Mouse (Mus musculus): ENCODE data around the gene Bcl10.

Gene Bcl10

DNA sequence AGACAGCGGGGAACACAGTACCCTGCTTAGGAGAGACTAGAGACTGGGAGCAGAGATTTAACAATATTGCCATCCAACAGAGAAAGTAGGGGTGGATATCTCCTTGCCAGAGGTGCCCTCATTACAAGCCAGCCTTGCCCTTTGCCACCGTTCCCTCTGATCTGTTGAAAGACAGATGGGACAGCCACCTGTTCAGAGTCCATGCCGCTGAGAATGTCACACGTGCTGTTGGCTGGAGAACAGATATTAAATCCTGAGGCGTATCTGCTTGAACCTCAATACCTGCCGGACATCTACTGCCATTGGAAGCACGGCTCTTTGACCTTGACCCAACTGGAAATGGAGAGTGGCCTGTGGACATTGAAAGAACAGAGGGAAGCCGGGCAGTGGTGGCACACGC lies 16.0 kb upstream of the Bcl10 start:
- in situ Hi-C loops (cut with MboI; ENCODE audit: unreplicated experiment in 2 of 2) = loop anchor here (5.0 to 25.0 kb wide), 8 partner anchors 322 to 1469 kb away; partner anchors contain the start of gene Sh3glb1 (in 1 of the 2)

DNA sequence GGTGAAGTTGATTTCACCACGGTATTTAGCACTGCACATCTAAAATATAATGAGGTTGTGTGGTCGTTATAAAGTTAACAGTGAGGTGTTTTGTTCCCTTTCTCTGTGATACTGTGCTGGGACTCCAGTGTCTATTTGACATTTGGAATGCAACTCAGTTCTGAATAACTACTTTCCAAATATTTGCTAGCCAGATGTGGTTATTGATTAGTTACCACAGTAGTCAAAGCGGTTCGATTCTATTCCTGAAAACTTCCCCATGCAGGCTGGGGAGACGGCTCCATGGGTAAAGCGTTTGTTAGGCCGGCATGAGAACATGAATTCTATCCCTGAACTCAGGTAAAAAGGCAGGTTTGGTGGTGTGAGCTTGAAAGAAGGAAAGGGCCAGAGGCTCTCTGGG lies 10.1 kb upstream of the Bcl10 start:
- in situ Hi-C loops (cut with MboI; ENCODE audit: unreplicated experiment in 2 of 2) = loop anchor here (25.0 kb wide), 5 partner anchors 1025 to 1475 kb away; partner anchors contain the start of gene Sh3glb1 (in 1 of the 2)

DNA sequence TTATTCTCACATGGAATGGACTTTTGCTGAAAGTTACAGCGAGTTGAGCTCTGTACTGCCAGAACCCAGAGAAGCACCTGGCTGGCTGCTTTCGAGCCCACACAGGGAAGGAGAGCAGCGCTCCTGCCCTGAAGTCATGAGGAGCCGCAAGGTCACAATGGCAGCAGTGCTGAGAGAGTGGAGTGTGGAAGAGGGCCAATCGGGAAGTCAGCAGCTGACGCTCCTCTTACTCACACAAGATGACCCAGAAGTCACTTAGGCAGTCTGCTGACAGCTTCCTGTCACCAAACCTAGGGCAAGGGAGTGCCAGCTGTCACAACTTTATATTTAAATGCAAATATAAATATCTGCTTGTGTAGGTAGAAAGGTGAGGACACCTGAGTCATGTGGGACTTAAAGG lies 9.3 kb upstream of the Bcl10 start:
- in situ Hi-C loops (cut with MboI; ENCODE audit: unreplicated experiment in 2 of 2) = loop anchor here (25.0 kb wide), 5 partner anchors 1024 to 1476 kb away; partner anchors contain the start of gene Sh3glb1 (in 1 of the 2)

DNA sequence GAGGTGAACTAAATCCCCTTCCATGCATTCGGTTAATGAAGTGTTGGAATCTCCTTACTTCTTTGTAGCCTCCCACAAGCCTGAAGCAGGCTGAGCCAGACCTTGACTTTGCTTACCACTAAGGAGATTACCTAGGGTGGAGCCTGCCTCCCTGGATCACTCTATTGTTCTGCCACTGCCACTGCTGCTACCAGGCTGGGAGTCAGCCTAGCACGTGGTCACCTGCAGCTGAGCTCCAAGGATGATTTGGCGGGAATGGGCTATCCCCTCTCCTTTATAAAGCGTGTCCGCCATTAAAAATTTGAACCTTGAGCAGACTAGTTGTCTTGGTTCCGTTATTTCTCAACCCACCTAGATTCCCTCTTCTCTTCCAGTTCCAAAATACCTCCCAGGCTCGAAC lies 8.7 kb upstream of the Bcl10 start:
- in situ Hi-C loops (cut with MboI; ENCODE audit: unreplicated experiment in 2 of 2) = loop anchor here (25.0 kb wide), 5 partner anchors 1023 to 1477 kb away; partner anchors contain the start of gene Sh3glb1 (in 1 of the 2)

DNA sequence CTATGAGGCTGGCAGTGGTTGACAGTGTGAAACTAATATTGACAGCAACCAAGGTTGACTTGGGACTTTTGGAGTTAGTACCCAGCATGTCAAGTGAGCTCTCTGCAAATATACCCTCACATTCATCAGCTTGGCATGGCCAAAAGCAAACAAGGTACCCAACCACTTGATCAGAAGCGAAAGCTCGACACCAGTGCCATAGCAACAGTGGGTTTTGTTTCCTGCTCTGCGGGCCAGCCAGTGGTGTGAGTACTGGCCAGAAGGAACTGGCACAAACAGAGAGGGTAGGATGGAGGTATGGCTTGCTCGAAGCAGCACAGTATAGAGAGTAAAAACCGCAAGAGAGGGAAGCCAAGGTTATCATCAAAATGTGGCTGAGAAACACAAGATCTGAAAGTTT lies 6.2 kb upstream of the Bcl10 start:
- in situ Hi-C loops (cut with MboI; ENCODE audit: unreplicated experiment in 2 of 2) = loop anchor here (25.0 kb wide), 5 partner anchors 1021 to 1479 kb away; partner anchors contain the start of gene Sh3glb1 (in 1 of the 2)

DNA sequence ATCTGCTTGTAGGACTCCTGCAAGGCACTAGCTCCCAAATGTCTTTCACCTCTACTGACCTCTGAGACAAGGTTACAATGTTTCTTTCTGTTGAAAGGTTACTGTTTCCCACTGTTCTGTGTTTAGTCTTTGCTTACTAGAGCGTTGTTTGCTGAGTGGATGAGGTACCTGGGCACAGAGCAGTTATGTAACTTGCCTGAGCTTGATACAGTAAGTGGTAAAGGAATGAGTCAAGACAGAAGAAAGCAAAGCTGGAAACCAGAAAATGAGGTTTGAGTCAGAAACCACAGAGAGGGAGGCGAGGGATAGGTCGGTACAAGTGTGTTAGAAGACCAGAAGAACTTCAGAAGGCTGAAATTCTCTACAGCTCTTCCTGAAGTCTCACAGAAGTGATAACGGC lies 5.8 kb upstream of the Bcl10 start:
- in situ Hi-C loops (cut with MboI; ENCODE audit: unreplicated experiment in 2 of 2) = loop anchor here (25.0 kb wide), 5 partner anchors 1020 to 1480 kb away; partner anchors contain the start of gene Sh3glb1 (in 1 of the 2)

DNA sequence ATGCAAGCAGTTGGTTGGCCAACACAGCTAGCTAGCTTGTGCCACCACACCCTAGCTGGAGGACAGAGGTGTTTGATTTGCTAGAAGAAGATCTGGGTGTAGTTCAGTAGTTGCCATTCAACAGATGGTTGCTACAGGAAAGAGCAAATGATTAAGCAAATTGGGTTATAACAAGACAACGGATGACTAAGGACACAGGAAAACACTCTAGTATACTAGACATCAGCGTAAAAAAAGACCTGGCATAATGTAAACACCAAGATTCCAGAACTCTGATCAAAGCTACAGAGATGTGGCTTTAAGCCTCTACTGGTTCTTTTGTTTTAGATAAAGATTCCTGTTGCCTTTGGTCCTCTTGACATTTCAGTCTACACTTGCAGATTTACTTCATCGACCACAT lies 367 bp downstream of the Bcl10 start:
- in situ Hi-C loops (cut with MboI; ENCODE audit: unreplicated experiment in 2 of 2) = loop anchor here (5.0 to 25.0 kb wide), 9 partner anchors 352 to 1486 kb away; partner anchors contain the start of genes Prkacb (in 2 of the 2), Rpf1 (in 1 of the 2) and Sh3glb1 (in 1 of the 2)

DNA sequence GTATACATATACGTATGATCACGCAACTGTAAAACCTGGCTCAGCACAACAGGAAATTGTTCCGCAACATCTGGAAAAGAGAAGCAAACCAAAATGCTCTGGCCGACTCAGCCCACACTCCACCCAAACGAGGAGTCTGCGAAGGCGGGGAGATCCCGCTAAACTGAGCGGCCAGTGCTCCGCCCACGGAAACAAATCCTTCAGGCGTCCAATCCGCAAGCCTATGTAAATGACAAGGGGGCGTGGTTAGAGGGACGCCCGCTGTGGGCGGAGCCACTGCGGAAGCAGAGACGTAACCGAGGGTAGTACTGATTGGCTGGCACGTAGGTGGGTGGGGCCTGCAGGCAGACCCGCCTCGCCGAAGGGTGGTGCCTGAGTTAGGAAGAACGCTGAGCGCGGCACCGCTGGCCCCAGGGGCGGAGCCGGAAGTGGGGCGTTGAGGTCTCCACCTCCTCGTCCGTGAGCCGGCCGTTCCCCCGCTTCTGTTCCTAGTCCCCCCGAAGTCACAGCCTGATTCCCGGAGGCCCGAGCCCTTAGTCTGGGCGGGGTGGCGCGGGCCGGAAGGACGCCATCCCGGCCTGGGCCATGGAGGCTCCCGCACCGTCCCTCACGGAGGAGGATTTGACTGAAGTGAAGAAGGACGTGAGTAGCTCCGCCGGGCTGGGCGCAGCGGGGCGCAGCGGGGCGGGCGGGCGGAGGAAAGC lies 1.4 kb downstream of the Bcl10 start:
- in situ Hi-C loops (cut with MboI; ENCODE audit: unreplicated experiment in 2 of 2) = loop anchor here (5.0 to 25.0 kb wide), 9 partner anchors 351 to 1487 kb away; partner anchors contain the start of genes Prkacb (in 2 of the 2), Rpf1 (in 1 of the 2) and Sh3glb1 (in 1 of the 2)

DNA sequence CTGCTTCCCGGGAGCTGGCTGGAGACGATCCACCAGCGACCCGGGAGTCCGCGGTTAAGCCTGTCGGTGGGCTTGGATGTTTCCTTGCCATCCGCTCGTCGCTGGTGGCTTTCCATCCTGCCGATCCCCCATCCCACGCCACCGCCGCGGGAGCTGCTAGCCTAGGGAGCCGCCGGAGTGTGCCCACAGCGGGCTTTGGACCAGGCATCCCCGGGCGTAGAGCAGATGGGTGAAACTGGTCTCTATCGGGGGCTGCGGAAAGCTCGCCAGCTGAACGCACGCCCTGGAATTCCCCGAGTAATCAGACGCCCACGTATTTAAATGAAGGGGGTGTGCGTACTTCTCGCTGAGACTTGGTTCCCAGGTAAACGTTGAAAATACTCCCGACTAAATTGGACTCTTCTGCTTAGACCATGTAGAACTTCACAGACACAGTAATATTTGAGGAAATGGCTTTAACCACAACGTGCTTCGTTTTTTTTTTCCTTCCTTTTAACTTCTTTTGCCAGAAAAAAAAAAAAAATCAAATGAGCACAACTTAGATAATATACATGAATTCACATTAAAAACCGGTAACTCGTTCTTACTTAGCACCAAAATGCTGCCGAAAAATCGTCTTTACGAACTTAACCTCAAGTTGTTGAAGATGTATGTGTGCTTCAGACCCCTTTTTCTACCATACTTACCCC lies 2.2 kb downstream of the Bcl10 start:
- in situ Hi-C loops (cut with MboI; ENCODE audit: unreplicated experiment in 2 of 2) = loop anchor here (5.0 to 25.0 kb wide), 11 partner anchors 350 to 1487 kb away; partner anchors contain the start of genes Prkacb (in 2 of the 2), Rpf1 (in 2 of the 2), Sh3glb1 (in 1 of the 2) and Ssx2ip (in 1 of the 2)

DNA sequence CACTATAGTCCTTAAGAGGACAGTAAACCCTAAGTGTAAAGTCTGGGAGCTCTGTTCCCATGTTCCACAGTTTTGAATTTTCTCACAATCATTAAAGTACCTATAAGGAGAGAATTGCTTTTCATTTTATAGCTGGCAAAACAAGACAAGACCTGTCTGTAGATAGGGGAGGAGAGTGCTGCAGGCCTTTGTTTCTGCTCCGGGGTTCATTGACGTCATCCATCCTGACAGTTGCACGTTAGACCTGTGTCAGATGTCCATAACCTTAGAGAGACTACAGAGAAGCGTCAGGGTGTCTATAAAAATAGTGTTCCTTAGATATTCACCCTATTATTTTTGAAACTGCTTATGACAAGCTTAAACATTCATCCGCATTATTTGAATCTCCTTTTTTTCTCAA lies 2.9 kb downstream of the Bcl10 start:
- in situ Hi-C loops (cut with MboI; ENCODE audit: unreplicated experiment in 2 of 2) = loop anchor here (10.0 to 25.0 kb wide), 5 partner anchors 349 to 889 kb away; partner anchors contain the start of genes Prkacb (in 2 of the 2), Rpf1 (in 1 of the 2) and Ssx2ip (in 1 of the 2)

DNA sequence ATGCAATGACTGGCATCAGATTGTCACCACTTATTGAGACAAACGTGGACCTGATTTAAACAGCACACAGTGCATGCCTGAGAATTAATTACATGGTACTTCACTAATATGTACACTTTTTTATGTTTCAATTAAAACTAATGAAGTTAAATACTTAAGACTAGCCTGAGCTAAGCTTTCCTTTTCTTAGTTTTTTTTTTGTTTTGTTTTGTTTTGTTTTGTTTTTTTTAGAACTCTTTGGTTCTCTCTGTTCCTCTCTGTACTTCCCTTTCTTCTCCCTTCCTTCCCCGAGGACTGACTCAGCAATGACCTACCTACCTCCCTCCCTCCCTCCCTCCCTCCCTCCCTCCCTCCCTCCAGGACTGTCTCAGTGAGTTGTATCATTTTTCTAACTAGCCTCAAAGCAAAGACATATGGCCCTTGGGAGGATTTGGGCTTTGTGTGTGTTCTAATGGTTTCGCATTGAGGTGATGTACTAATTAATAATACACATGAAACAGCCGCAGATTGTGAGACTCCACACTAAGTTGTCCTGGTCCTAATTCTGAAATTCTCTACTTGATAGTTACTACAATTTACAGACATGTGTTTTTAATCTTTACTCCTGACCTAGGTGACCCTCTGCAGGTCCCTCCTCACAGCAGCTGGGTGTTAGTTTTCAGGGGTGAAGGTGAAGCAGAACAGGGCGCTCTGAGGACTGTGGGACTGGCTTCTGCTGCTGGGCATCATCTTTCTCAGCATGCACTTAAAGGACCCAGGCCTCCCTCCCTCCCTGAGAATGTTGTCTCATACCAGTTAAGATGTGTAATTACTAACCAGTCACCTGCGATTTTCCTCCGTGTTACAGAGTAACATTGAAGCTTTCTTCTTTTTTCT lies 7.2 kb downstream of the Bcl10 start:
- in situ Hi-C loops (cut with MboI; ENCODE audit: unreplicated experiment in 2 of 2) = loop anchor here (10.0 to 25.0 kb wide), 6 partner anchors 345 to 1215 kb away; partner anchors contain the start of genes Prkacb (in 2 of the 2), Rpf1 (in 1 of the 2) and Ssx2ip (in 1 of the 2)

DNA sequence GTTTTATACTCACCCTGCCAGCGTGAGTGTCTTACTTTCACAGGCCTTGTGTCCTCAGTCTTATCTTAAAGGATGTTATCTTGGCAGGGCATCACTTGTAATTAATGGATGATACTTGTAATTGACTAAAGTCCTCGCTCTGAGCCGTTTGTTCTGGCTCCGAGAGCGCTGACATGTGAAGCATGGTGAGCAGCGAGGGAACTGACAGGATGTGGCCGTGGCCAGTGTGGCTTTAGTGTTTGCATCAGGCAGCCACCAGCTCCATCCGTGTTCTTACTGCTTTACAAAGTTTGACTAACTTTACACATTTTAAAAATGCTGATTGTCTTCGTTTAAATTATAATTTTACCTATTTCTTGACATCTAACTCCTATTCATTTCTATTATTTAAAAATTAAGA lies 11.2 kb downstream of the Bcl10 start:
- in situ Hi-C loops (cut with MboI; ENCODE audit: unreplicated experiment in 2 of 2) = loop anchor here (10.0 to 25.0 kb wide), 3 partner anchors 478 to 1219 kb away; partner anchors contain the start of genes Rpf1 (in 1 of the 2) and Ssx2ip (in 1 of the 2)

DNA sequence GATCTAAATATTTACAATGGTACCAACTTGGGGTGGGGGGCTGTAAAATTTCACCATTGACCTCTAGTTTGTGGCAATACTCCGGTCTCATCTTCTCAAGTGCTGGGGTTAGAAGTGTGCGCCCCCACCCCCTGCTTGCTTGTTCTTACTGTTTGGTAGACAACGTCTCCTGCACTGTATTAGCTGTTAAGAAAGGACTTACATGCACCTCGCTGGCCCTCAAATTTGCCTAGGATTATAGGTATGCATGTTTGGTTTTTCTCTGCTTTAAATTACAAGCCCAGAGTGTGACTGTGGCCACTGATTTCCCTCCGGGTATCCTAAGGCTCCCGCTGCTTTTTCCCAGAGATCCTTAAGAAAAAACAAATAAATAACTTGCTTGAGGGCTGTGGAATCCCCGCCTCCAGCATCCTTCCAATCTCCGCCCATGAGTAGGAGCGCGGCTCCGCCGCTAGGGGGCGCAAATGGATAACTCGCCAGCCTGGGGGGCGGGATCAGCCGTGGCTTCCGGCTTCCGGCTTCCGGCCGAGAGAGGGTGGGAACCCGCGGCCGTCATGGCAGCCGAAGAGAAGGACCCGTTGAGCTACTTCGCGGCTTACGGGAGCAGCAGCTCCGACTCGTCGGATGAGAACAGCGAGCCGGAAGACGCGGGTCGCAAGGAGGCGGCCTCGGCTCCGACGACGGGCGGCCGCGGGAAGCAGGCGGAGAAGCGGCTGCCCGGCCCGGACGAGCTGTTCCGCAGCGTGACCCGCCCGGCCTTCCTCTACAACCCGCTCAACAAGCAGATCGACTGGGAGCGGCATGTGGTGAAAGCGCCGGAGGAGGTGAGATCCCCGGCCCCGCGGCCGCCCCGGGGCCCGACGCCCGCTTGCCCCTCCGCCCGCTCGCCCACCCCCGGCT lies 15.2 kb downstream of the Bcl10 start, which contains the start of gene 2410004B18Rik:
Gene 2410004B18Rik, plus strand, starts transcription at position 510 of the 900 bp plus-strand sequence.
- in situ Hi-C loops (cut with MboI; ENCODE audit: unreplicated experiment in 2 of 2) = loop anchor here (5.0 to 25.0 kb wide), 4 partner anchors 240 to 1223 kb away; partner anchors contain the start of genes Rpf1 (in 1 of the 2) and Ssx2ip (in 1 of the 2)

DNA sequence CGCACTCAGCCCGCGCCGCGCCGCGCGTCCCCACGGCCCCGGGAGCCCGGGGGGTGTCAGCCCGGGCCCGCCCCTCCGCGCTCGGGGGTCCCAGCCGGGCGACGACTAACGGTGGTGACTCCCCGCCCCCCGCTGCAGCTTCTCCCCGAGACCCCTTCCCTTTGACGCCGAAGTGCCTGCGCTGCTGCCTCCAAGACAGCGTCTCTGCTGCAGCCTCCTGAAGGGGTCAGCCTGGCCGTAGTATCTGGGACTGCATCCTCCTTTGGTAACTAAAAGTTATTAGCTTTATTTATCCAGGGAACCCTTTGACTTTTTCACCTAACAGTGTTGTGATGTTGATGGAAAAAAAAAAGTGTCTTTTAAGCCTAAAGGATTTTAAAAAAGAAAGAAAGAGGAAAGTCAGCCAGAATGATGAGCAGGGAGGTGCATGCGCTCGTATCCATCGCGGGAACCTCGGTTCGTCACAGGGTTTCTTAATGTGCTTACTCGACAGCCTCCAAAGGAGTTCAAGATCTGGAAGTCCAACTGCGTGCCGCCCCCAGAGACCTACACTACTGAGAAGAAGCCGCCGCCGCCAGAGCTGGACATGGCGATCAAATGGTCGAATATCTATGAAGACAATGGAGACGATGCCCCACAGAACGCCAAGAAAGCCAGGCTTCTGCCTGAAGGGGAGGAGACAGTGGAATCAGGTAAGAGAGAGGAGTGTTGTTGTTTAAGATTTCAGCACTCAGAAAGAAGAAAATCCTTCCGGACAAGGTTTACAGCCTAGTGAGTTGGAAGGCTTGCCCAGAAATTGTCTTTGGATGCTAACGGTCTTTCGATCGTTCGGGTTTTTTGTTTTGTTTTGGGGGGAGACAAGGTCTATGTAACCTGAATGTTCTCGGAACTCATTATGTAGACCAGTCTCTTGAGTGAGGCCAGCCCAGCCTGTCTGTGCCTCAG lies 16.1 kb downstream of the Bcl10 start:
- in situ Hi-C loops (cut with MboI; ENCODE audit: unreplicated experiment in 2 of 2) = loop anchor here (5.0 to 25.0 kb wide), 4 partner anchors 239 to 1224 kb away; partner anchors contain the start of genes Rpf1 (in 1 of the 2) and Ssx2ip (in 1 of the 2)

DNA sequence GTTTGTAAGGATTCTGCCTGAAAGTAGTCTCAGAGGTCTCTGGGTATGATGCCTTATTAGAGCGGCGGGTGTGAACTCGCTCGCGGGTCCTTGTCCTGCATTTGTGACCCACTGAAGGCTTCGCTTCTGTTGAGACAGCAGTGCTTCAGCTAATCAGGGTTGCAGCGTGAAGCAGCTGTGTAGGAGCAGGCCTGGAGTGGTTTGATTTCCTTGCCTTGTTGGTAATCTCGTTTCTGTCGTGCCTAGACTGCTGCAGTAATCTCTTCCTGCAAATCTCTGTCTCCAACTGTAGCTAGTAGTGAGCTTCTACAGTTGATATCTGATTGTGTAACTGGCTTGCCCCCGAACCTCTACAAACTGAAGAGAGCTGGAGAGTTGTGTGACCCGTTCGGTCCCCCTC lies 16.8 kb downstream of the Bcl10 start:
- in situ Hi-C loops (cut with MboI; ENCODE audit: unreplicated experiment in 2 of 2) = loop anchor here (5.0 to 25.0 kb wide), 4 partner anchors 238 to 1225 kb away; partner anchors contain the start of genes Rpf1 (in 1 of the 2) and Ssx2ip (in 1 of the 2)

DNA sequence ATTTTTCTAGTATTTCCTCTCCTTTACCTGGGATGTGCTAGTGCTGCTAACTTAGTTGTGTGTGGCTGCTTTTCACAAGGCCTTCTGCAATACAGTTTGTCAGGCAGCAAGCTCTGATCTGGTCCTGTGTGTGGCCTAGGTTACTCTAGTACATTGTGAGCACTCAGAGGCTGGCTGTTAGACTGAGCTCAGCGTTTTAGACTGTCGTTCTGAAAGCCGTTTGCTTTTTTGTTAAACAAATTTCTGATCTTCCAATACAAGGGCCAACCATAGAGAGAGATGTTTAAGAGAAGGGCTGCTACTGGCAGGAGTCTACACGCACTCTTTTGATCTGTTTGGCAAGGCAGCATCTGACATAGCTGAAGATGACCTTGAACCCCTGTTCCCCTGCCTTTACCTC lies 17.4 kb downstream of the Bcl10 start:
- in situ Hi-C loops (cut with MboI; ENCODE audit: unreplicated experiment in 2 of 2) = loop anchor here (5.0 to 25.0 kb wide), 6 partner anchors 117 to 1225 kb away; partner anchors contain the start of genes Rpf1 (in 1 of the 2) and Ssx2ip (in 1 of the 2)

DNA sequence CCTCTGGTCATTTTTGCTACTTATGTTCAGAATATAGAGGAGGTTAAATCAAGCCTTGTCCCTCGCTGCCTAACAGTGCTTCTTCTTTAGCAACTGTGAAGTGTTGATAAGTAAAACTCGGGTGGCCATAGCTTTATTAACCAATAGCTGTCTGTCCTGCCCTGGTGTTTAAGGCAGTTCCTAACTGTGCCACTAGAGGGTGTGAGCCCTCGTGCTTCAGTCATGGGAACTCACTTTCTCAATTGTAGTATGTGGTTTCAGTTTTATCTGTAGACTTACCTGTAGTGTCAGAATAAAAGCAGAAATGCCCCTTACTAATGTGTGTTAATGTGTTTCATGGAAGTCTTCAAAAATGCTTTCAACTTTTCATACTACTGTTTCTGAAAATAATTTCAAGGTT lies 19.4 kb downstream of the Bcl10 start:
- in situ Hi-C loops (cut with MboI; ENCODE audit: unreplicated experiment in 2 of 2) = loop anchor here (5.0 to 25.0 kb wide), 4 partner anchors 115 to 570 kb away; partner anchors contain the start of genes Rpf1 (in 1 of the 2) and Ssx2ip (in 1 of the 2)
